Mouse (Mus musculus): ENCODE data around the gene Zranb2. TPM values are rescaled to one million over a fixed set of nuclear protein-coding genes. Genes with fewer than 3 reads are reported as not detected.

Gene Zranb2
- polyA plus RNA-seq, 1 experiment from 2014 or later = 120 TPM

GRCm38 (mm10) chr3:157580299-157580698 lies 46.3 kb downstream of the Zranb2 start:
- H3K36me3 ChIP-seq = no peaks in the 10 kb centered on the region
- no peak overlapping the region for H3K4me2 ChIP-seq (replicated peaks)
- WGBS = 72% methylated on average over 4 of the region's 4 CpGs
- ATAC-seq = no peak
- no peak overlapping the region for H3K27ac ChIP-seq
- H3K9ac ChIP-seq (replicated peaks) = no peak overlapping the region
- H3K4me3 ChIP-seq (replicated peaks) = no peak overlapping the region
- H3K4me1 ChIP-seq (replicated peaks) = 0 out of 2 replicates have a peak, but pooled peaks cover 6% of the 10 kb centered on the region
- no peaks in the 10 kb centered on the region for H3K27me3 ChIP-seq
- H3K9me3 ChIP-seq = no peaks in the 10 kb centered on the region

- Histone ChIP-seq H3K4me1 (replicated peaks) (0 out of 2 replicates have a peak, but pooled peaks cover 6% of the 10 kb centered on the region), H3K9me3 (no peaks in the 10 kb centered on the region), H3K9ac (replicated peaks) (no peak overlapping the region), H3K27ac (no peak overlapping the region), H3K36me3 (no peaks in the 10 kb centered on the region), H3K27me3 (no peaks in the 10 kb centered on the region), H3K4me3 (replicated peaks) (no peak overlapping the region), H3K4me2 (replicated peaks) (no peak overlapping the region)
- 26% methylated on average over 2 of the region's 2 CpGs for WGBS
- ATAC-seq = no peak
Observed at GRCm38 (mm10) chr3:157581755-157582154, 47.8 kb downstream of the Zranb2 start.

DNA sequence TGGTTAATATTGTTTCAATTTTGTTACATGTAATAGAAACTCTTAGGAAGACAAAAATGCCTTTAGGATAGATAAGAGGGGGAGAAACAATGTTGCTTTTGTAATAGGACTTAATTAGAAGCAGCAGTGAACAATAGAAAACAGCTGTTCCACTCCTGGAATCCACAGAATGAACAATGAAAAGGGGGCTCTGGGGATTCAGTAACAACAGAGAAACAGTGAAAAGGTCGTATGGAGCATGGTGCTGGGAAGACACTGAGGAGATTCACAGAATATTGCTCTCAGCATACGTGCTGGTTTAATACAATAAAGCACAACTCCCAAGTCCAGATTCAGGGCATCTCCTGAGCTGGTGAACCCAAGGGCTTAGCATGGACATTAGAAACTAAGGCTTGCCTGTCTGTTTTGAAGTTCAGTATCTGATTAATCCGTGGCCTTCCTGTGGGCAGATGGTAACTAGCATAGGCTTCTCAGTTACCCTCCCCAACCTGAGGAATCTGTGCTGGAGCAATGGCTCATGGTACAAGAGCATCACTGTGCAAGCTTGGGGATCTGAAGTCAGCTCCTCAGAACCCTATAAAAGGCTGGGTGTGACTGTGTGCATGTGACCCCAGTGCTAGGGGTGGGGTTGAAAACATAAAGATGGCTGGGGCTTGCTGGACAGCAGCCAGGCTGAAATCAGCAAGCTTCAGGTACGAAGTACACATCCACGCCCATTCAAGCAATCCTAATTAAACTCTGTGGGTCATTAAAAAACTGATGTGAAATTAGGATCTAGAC lies 48.9 kb downstream of the Zranb2 start:
- Histone ChIP-seq H3K4me3 (replicated peaks) (no peak overlapping the region), H3K36me3 (no peaks in the 10 kb centered on the region), H3K27ac (no peak overlapping the region), H3K9ac (replicated peaks) (no peak overlapping the region), H3K4me1 (replicated peaks) (0 out of 2 replicates have a peak, but pooled peaks cover 6% of the 10 kb centered on the region), H3K27me3 (no peaks in the 10 kb centered on the region), H3K9me3 (no peaks in the 10 kb centered on the region), H3K4me2 (replicated peaks) (no peak overlapping the region)
- ATAC-seq = peak; percentile 63; the same call in 1 of the 2 replicates
- 43% methylated on average over 5 of the region's 5 CpGs for WGBS

GRCm38 (mm10) chr3:157597837-157598379 lies 63.9 kb downstream of the Zranb2 start:
- ATAC-seq = no peak
- Histone ChIP-seq H3K9ac (replicated peaks) (no peak overlapping the region), H3K27ac (no peak overlapping the region), H3K27me3 (no peaks in the 10 kb centered on the region), H3K9me3 (no peaks in the 10 kb centered on the region), H3K4me3 (replicated peaks) (no peak overlapping the region), H3K36me3 (no peaks in the 10 kb centered on the region), H3K4me2 (replicated peaks) (no peak overlapping the region), H3K4me1 (replicated peaks) (no peaks in the 10 kb centered on the region)
- 86% methylated on average over 7 of the region's 7 CpGs for WGBS

MicroRNAs encoded within 50 kb of the gene (microRNA counts, 519-probe panel; counts per million panel counts)
- 110 counts per million, percentile 56 among the panel's probes with 10 or more counts for microRNA mmu-miR-186

Small RNAs within 50 kb of the gene (microRNA-seq; reads per million reads assigned to microRNA genes)
- gene Mir186 = 760 reads per million, percentile 76 among the genes with 10 or more reads in this experiment

Other genes with a start within 250 kb of the Zranb2 start
- gene Ptger3, start 32.7 kb downstream of the Zranb2 start, polyA plus RNA-seq (2015; fragmentation: Nextera tagmentation; extraction: Ambion mirVana) = 1.5 and 1.6 TPM in 2 replicates